Mouse (Mus musculus) C2C12 (cell line): Measurements from ENCODE around the gene Nfic. TPM values are rescaled to one million over a fixed set of nuclear protein-coding genes. Genes with fewer than 3 reads are reported as not detected.

Experiments used
- H3K27me3 ChIP-seq: one replicate; pipeline ENCODE4 v1.6.1; 2011; ENCODE audit not compliant: control insufficient read depth, insufficient read depth, insufficient read length
- H3K36me3 ChIP-seq: one replicate; pipeline ENCODE4 v1.6.1; 2011; ENCODE audit not compliant: control insufficient read depth, insufficient read depth
- H3K4me3 ChIP-seq: one replicate; pipeline ENCODE4 v1.5.1; 2011; ENCODE audit warnings: mild to moderate bottlenecking, control low read depth; ENCODE audit not compliant: poor library complexity, insufficient read depth, severe bottlenecking
- H3K79me2 ChIP-seq: one replicate; pipeline ENCODE4 v1.6.1; 2011; ENCODE audit not compliant: control insufficient read depth, insufficient read depth
- H3K79me3 ChIP-seq: one replicate; pipeline ENCODE4 v1.6.1; 2011; ENCODE audit warnings: low read depth, control low read depth
- H3ac ChIP-seq: one replicate; pipeline ENCODE3; 2011; ENCODE audit warnings: low read depth; ENCODE audit not compliant: control insufficient read depth, insufficient read length
- CEBPB ChIP-seq: IDR thresholded peaks from one replicate; pipeline ENCODE4 v1.6.1; 2011; ENCODE audit warnings: low read depth, mild to moderate bottlenecking, control low read depth, moderate library complexity
- CTCF ChIP-seq: IDR thresholded peaks from one replicate; pipeline ENCODE4 v1.5.1; 2011; ENCODE audit not compliant: control insufficient read depth, insufficient read depth, insufficient read length
- FOSL1 ChIP-seq: IDR thresholded peaks from one replicate; pipeline ENCODE4 v1.8.0; 2011; ENCODE audit warnings: mild to moderate bottlenecking, low read length; ENCODE audit not compliant: poor library complexity, insufficient read depth, severe bottlenecking
- MAX ChIP-seq: IDR thresholded peaks from one replicate; pipeline ENCODE4 v1.6.1; 2011; ENCODE audit warnings: mild to moderate bottlenecking, control low read depth
- MYOD1 ChIP-seq: IDR thresholded peaks from one replicate; pipeline ENCODE4 v1.6.1; 2011; ENCODE audit warnings: low read depth; ENCODE audit not compliant: control insufficient read depth, insufficient read length
- MYOG ChIP-seq: IDR thresholded peaks from one replicate; pipeline ENCODE4 v1.6.1; 2011; ENCODE audit not compliant: control insufficient read depth, insufficient read length; ENCODE audit errors: extremely low read depth
- USF1 ChIP-seq: IDR thresholded peaks from one replicate; pipeline ENCODE4 v1.6.1; 2011; ENCODE audit warnings: low read depth, mild to moderate bottlenecking, control low read depth, moderate library complexity
- polyA plus RNA-seq: library from polyadenylated mRNA; unstranded; fragments of >200 nt; fragmentation: generic; extraction: Trizol; gene quantifications from one replicate; pipeline ENCODE4 v1.2.1, GENCODE M21; 2012; ENCODE audit warnings: missing spikeins

Nfic gene
- polyA plus RNA-seq, 1 experiment, result 86.7 TPM

GRCm38 (mm10) chr10:81489941-81490340 lies 34.5 kb upstream of the Nfic start:
- H3K79me2 ChIP-seq, result peaks cover 20% of the 10 kb centered on the region
- TF ChIP-seq CTCF, result no peak
- TF ChIP-seq USF1, result no peak
- TF ChIP-seq MYOD1, result no peak
- no peak for TF ChIP-seq MYOG
- TF ChIP-seq MAX, result no peak
- H3K36me3 ChIP-seq, result peaks cover 65% of the 10 kb centered on the region
- peaks cover 18% of the 10 kb centered on the region for H3K79me3 ChIP-seq
- no peaks in the 10 kb centered on the region for H3K27me3 ChIP-seq
- no peak overlapping the region for H3ac ChIP-seq
- no peak overlapping the region for H3K4me3 ChIP-seq

GRCm38 (mm10) chr10:81488081-81488480 lies 32.6 kb upstream of the Nfic start:
- no peak overlapping the region for H3K4me3 ChIP-seq
- H3K36me3 ChIP-seq, result peaks cover 61% of the 10 kb centered on the region
- H3K79me2 ChIP-seq, result peaks cover 2% of the 10 kb centered on the region
- H3K79me3 ChIP-seq, result peaks cover 1% of the 10 kb centered on the region
- TF ChIP-seq CEBPB (no peak), MAX (no peak), MYOD1 (no peak), FOSL1 (no peak), MYOG (no peak), CTCF (no peak), USF1 (no peak)
- H3ac ChIP-seq, result no peak overlapping the region
- H3K27me3 ChIP-seq, result no peaks in the 10 kb centered on the region

GRCm38 (mm10) chr10:81486496-81486895 lies 31.1 kb upstream of the Nfic start:
- H3K4me3 ChIP-seq, result no peak overlapping the region
- H3K79me2 ChIP-seq, result no peaks in the 10 kb centered on the region
- TF ChIP-seq CTCF (no peak), MYOD1 (peak; percentile 26)
- no peaks in the 10 kb centered on the region for H3K79me3 ChIP-seq
- peaks cover 48% of the 10 kb centered on the region for H3K36me3 ChIP-seq
- H3K27me3 ChIP-seq, result peaks cover 9% of the 10 kb centered on the region
- H3ac ChIP-seq, result no peak overlapping the region

DNA sequence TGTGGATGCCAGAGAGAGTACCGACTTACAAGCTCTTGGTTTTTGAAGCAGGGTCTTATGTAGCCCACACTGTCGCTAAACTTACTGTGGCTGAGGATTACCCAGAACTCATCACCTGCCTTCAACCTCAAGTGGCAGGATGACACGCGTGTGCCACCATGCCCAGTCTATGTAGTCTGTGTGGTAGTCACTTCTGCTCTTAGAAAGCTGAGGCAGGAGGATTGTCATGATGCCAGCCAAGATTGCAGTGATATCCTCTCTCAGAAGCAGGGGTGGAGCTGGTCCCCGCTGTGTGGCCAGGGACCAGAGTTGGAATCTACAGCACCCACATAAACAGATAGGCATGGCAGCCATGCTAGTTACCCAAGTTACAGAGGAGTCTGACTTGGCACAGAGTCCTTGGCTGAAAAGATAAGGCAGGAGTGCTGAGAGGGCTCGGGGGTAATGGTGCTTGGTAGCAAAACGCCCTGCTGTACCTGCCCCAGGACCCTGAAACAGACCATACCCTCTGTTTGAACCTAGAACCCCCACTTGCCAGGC lies 30.1 kb upstream of the Nfic start:
- Histone ChIP-seq H3K4me3 (no peak overlapping the region), H3K27me3 (peaks cover 17% of the 10 kb centered on the region), H3ac (no peak overlapping the region), H3K79me3 (no peaks in the 10 kb centered on the region), H3K79me2 (no peaks in the 10 kb centered on the region), H3K36me3 (peaks cover 39% of the 10 kb centered on the region)
- TF ChIP-seq CEBPB (no peak), MYOG (no peak), USF1 (no peak), FOSL1 (no peak), CTCF (no peak), MAX (no peak)

DNA sequence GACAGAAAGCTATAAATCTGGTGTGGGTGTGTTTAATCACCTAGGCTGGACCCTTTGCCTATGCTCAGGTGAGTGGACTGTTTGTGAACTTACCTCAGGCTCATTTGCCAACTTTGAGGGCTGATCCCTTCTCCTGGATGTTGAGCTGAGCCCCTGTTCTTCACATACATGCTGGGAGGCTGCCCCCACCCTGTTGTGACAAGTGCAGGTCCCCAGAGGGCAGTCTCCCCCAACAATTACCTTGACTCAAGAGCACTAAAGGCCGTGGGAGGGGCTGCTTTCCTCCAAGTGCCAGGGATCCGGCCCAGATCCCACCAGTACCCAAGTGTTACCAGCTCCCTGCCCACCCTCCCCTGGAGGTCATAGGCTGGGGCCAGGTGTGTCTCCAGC lies 29.6 kb upstream of the Nfic start:
- Histone ChIP-seq H3K79me3 (no peaks in the 10 kb centered on the region), H3K79me2 (no peaks in the 10 kb centered on the region), H3K4me3 (no peak overlapping the region), H3K27me3 (peaks cover 21% of the 10 kb centered on the region), H3K36me3 (peaks cover 34% of the 10 kb centered on the region), H3ac (no peak overlapping the region)
- TF ChIP-seq MAX (no peak), MYOD1 (no peak), CTCF (no peak)

DNA sequence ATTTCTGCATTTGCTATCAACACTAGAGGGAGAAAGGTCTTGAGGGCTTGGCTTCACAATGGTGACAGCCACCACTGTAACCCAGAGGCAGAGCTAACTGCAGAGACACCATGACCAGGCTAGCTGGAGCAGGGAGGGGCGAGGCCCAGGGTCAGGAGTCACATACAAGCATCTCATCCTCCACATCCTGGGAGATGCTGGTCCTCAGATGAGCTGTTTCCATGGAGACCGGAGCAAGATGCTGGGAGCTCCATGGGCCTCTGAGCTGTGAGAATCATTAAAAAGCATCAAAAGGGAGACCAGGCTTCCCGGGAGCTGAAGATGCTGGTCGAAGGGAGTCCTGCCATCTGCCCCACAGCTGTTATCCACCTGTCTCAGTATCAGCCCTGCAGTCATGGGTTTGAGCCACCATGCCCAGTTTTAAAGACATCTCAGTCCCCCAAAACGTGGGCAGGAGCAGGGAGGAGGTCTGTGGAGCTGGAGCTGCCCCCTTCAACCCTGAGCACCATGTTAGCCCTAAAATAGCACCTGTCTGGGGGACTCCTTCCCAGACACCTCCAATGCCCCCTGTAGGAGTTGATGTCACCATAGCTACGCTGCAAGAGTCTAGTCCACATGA lies 29.1 kb upstream of the Nfic start:
- Histone ChIP-seq H3K79me2 (no peaks in the 10 kb centered on the region), H3K79me3 (no peaks in the 10 kb centered on the region), H3K27me3 (peaks cover 25% of the 10 kb centered on the region), H3ac (no peak overlapping the region), H3K36me3 (peaks cover 29% of the 10 kb centered on the region), H3K4me3 (no peak overlapping the region)
- TF ChIP-seq CTCF, result no peak
- TF ChIP-seq CEBPB, result no peak
- no peak for TF ChIP-seq MYOG
- TF ChIP-seq USF1, result no peak
- TF ChIP-seq FOSL1, result no peak
- no peak for TF ChIP-seq MYOD1
